Mouse (Mus musculus) G1E (cell line): ENCODE data around the gene Atrnl1.

Experiments used
- CTCF ChIP-seq: IDR thresholded peaks from 2 replicates; pipeline ENCODE4 v1.5.1; 2012; ENCODE audit warnings: low read depth, low read length, inconsistent platforms, mixed read lengths
- GATA1 ChIP-seq: IDR thresholded peaks from 2 replicates; pipeline ENCODE4 v1.6.1; 2012; ENCODE audit warnings: borderline replicate concordance, low read length, inconsistent platforms, mixed read lengths
- POLR2AphosphoS5 ChIP-seq: IDR thresholded peaks from 2 replicates; pipeline ENCODE4 v1.6.1; 2012; ENCODE audit warnings: low read depth, low read length, inconsistent platforms; ENCODE audit not compliant: insufficient replicate concordance
- TAL1 ChIP-seq: conservative IDR thresholded peaks from 2 replicates; pipeline ENCODE4 v1.6.1; 2012; ENCODE audit warnings: low read depth, low read length, inconsistent platforms, mixed read lengths

- TF ChIP-seq CTCF (no peak), POLR2AphosphoS5 (no peak), TAL1 (no peak), GATA1 (no peak)
Observed at GRCm38 (mm10) chr19:57833083-57833482, 222.2 kb downstream of the Atrnl1 start.
